Comparison of ENCODE assay signal across 8 mouse cellular contexts in genomic region chr11:80142872-80143271, GRCm38 (mm10). TPM values are rescaled to one million over a fixed set of nuclear protein-coding genes. Genes with fewer than 3 reads are reported as not detected.
DNase-seq lines count a peak whose midpoint lies in the region; TF ChIP-seq lines count a peak whose summit lies in the region.

No protein-coding gene starts in this region.

- H3K9me3 ChIP-seq in E14TG2a.4 (ENCODE audit: low read length) = no peaks in the 10 kb centered on the region
- no peaks in the 10 kb centered on the region for H3K9me3 ChIP-seq in hindbrain, embryonic 10.5 days

- no peaks in the 10 kb centered on the region for H3K27me3 ChIP-seq in E14TG2a.4 (ENCODE audit: insufficient read depth, low read length)
- no peaks in the 10 kb centered on the region for H3K27me3 ChIP-seq in hindbrain, embryonic 10.5 days (ENCODE audit: insufficient read depth, poor library complexity, severe bottlenecking)

- peak overlapping the region; percentile 94 for H3K4me3 ChIP-seq in E14TG2a.4 (replicated peaks; ENCODE audit: low read length)
- H3K4me3 ChIP-seq in hindbrain, embryonic 10.5 days = peak overlapping the region; percentile 81

- WGBS in hindbrain, embryonic 10.5 days = 48% methylated on average over 8 of the region's 8 CpGs

- H3K27ac ChIP-seq in hindbrain, embryonic 10.5 days = peak overlapping the region; percentile 94

- intact Hi-C loops in left cerebral cortex, postnatal 14 days (cut with DNase I) = no loop called here

- peak; percentile 18 for DNase-seq in cerebellum, adult 9-11 months
- no peak for DNase-seq in cerebellum, postnatal 14 days
- no peak for DNase-seq in hindbrain, embryonic 10.5 days (ENCODE audit: low spot score)
- DNase-seq in lung, postnatal 10 days = peak; percentile 25
- DNase-seq in embryo, embryonic 10 days (ENCODE audit: low spot score) = no peak
- DNase-seq in yolk sac, embryonic 10.5 days (ENCODE audit: low spot score) = no peak
- no peak for DNase-seq in left cerebral cortex, postnatal 14 days (ENCODE audit: low spot score in 2 of 2)

- peaks cover 59% of the 10 kb centered on the region for H3K4me1 ChIP-seq in E14TG2a.4 (replicated peaks; ENCODE audit: low read depth, low read length)
- peaks cover 16% of the 10 kb centered on the region for H3K4me1 ChIP-seq in hindbrain, embryonic 10.5 days (replicated peaks)

- peaks cover 27% of the 10 kb centered on the region for H3K36me3 ChIP-seq in E14TG2a.4 (ENCODE audit: insufficient read depth, low read length)
- peaks cover 26% of the 10 kb centered on the region for H3K36me3 ChIP-seq in hindbrain, embryonic 10.5 days

- no peak for TF ChIP-seq CTCF in E14TG2a.4 (conservative IDR thresholded peaks at IDR 0.05; ENCODE audit: low read length)

RNA-seq across cellular contexts. Expression of gene Tefm, which starts 0.9 kb away (rescaled TPM):
- 33.6 and 34.7 TPM in 2 replicates for polyA plus RNA-seq in hindbrain, embryonic 10.5 days (2016; fragmentation: Nextera tagmentation; extraction: Ambion mirVana)
- 10 to 100 TPM in 1 of 2 experiments, 1 to 10 TPM in 1; 8.8 to 11.1 TPM for total RNA-seq in left cerebral cortex, postnatal 14 days (2021)

RNA-seq across cellular contexts. Expression of gene Adap2, which starts 11.0 kb away (rescaled TPM):
- polyA plus RNA-seq in hindbrain, embryonic 10.5 days (2016; fragmentation: Nextera tagmentation; extraction: Ambion mirVana) = 0.81 and 2.0 TPM in 2 replicates
- 10 to 100 TPM in 1 of 2 experiments, 1 to 10 TPM in 1; 8.3 to 10.2 TPM for total RNA-seq in left cerebral cortex, postnatal 14 days (2021)

RNA-seq across cellular contexts. Expression of gene Rnf135, which starts 40.8 kb away (rescaled TPM):
- 5.0 and 5.2 TPM in 2 replicates for polyA plus RNA-seq in hindbrain, embryonic 10.5 days (2016; fragmentation: Nextera tagmentation; extraction: Ambion mirVana)
- 1 to 10 TPM; 2.9 to 4.3 TPM for total RNA-seq in left cerebral cortex, postnatal 14 days (2021)

RNA-seq across cellular contexts. Expression of gene Atad5, which starts 53.7 kb away (rescaled TPM):
- polyA plus RNA-seq in hindbrain, embryonic 10.5 days (2016; fragmentation: Nextera tagmentation; extraction: Ambion mirVana) = 11.5 and 16.2 TPM in 2 replicates
- 1 to 10 TPM; 3.0 to 3.9 TPM for total RNA-seq in left cerebral cortex, postnatal 14 days (2021)

Comparison
In these comparisons a context has a peak if more than half of its experiments do, and no peak if none do; other contexts are left out.
1. DNase-seq: peak in cerebellum, adult 9-11 months (single experiment) and lung, postnatal 10 days (single experiment); none in cerebellum, postnatal 14 days (0 of 2), hindbrain, embryonic 10.5 days (single experiment), embryo, embryonic 10 days (single experiment), yolk sac, embryonic 10.5 days (single experiment) and left cerebral cortex, postnatal 14 days (0 of 2).